Mouse (Mus musculus) forebrain, embryonic 10.5 days (tissue): Measurements from ENCODE around the gene Adamts15. TPM values are rescaled to one million over a fixed set of nuclear protein-coding genes. Genes with fewer than 3 reads are reported as not detected.

Source experiments
- DNase-seq: peaks from one replicate; pipeline ENCODE4 v3.0.0-alpha.2; 2017; ENCODE audit warnings: low spot score; ENCODE audit errors: extremely low spot score
- H3K27ac ChIP-seq: fragments of 300-500 bp; sonication (generic); 2 replicates; pipeline ENCODE4 v1.5.1; 2016; ENCODE audit warnings: mild to moderate bottlenecking
- H3K27me3 ChIP-seq: fragments of 300-500 bp; sonication (generic); 2 replicates; pipeline ENCODE4 v1.6.1; 2016; ENCODE audit warnings: mild to moderate bottlenecking; ENCODE audit not compliant: poor library complexity, severe bottlenecking
- H3K36me3 ChIP-seq: fragments of 300-500 bp; sonication (generic); replicated peaks from 2 replicates; pipeline ENCODE4 v1.6.1; 2016; ENCODE audit warnings: mild to moderate bottlenecking, moderate library complexity
- H3K4me1 ChIP-seq: fragments of 300-500 bp; sonication (generic); 2 replicates; pipeline ENCODE4 v1.6.1; 2016
- H3K4me3 ChIP-seq: fragments of 300-500 bp; sonication (generic); 2 replicates; pipeline ENCODE4 v1.5.1; 2016; ENCODE audit warnings: mild to moderate bottlenecking, moderate library complexity
- H3K9me3 ChIP-seq: fragments of 300-500 bp; sonication (generic); 2 replicates; pipeline ENCODE4 v1.6.1; 2016; ENCODE audit warnings: mild to moderate bottlenecking, moderate library complexity
- WGBS: fragments of 180-500 bp; shearing (Covaris S2); methylation state at CpG from one replicate; pipeline ENCODE4 v1.1.7; 2016; 5-methylcytosine and 5-hydroxymethylcytosine counted together
- polyA plus RNA-seq: library from polyadenylated mRNA; unstranded; fragments of >200 nt; fragmentation: Nextera tagmentation; extraction: Ambion mirVana; gene quantifications from 2 replicates; pipeline ENCODE4 v1.2.1, GENCODE M21; 2016

Gene Adamts15
- polyA plus RNA-seq, 1 experiment from 2014 or later = 8.2 TPM

DNA sequence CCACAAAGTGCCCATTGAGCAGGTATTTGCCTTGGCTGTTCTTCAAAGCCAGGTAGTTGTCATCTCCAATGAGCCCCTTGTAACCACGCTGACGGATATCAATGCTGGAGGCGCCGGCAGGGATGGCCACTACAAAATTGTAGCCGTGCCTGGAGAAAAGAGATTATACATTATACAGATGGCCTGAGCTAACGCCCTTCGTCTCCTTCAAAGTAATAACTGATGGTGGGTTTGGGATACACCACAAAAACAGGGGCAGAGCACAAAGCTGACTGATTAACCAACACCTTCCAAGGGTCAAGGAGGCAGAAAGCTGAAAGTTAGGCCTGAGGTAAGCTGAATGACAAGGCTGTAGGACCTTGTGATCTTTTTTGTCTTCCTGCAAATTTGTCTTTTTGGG lies 19.6 kb downstream of the Adamts15 start:
- Histone ChIP-seq H3K4me3 (no peak overlapping the region), H3K4me1 (peaks cover 1% of the 10 kb centered on the region; the same call in 1 of the 2 replicates), H3K36me3 (peaks cover 38% of the 10 kb centered on the region), H3K9me3 (no peaks in the 10 kb centered on the region; the same call in 1 of the 2 replicates), H3K27ac (no peak overlapping the region), H3K27me3 (no peaks in the 10 kb centered on the region)
- DNase-seq = no peak
- 93% methylated on average over 7 of the region's 7 CpGs for WGBS

DNA sequence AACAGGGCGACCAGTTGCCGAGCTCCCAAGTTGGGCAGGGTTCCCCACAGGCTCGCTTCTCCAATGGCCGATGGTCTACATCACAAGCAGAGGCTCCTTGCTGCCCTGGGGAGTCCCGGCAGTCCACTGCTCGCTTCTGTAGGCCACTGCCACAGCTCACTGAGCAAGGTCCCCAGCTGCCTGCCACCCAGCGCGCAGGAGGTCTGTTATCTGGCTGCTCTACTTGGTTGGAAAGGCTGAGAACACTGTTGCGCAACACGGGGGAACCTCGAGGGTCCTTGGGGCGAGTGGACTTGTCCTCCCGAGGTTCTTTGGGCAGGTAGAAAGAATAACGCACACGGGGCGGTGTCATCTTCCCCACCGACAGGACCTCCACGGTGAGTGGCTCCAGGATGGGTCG lies 20.1 kb downstream of the Adamts15 start:
- no peak for DNase-seq
- peaks cover 38% of the 10 kb centered on the region for H3K36me3 ChIP-seq
- no peaks in the 10 kb centered on the region for H3K4me1 ChIP-seq
- no peaks in the 10 kb centered on the region for H3K27me3 ChIP-seq
- 93% methylated on average over 19 of the region's 19 CpGs for WGBS
- no peak overlapping the region for H3K27ac ChIP-seq
- H3K4me3 ChIP-seq = no peak overlapping the region
- no peaks in the 10 kb centered on the region; the same call in 1 of the 2 replicates for H3K9me3 ChIP-seq

DNA sequence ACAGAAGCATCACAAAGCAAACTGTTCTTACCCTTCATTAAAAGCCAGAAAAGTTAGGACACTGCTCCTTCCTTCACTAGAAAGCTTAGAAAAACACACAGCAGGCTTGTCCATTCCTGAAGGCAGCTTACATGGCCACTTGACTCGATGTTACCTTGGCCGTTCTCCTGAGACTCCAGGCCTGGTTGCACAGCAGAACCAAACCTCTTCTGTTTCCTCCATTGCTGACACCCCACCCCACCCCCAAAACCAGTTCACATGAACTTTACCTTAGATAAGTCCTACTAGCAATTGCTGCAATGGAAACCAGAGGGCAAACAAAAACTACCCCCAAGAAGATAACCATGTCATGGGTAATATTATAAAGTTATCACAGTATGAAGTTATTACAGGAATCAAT lies 25.1 kb downstream of the Adamts15 start:
- WGBS = 92% methylated on average over 2 of the region's 2 CpGs
- H3K36me3 ChIP-seq = peaks cover 18% of the 10 kb centered on the region

DNA sequence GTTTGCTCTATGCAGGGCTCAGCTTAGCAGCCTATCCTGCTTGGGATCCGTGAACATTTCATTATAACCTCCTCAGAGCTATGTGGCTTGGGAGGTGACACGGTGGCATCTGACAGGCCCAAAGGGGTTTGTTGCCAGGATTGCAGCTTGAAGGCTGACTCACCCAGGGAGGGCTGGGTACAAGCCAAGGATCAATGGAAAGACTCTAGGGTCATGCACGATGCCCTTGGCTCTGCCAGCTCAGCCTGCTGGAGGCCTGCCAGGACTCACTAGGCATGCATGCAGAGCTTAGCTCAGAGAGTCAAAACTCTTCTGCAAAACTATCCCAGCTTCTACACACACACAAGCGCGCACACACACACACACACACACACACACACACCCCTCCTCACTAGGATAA lies 25.5 kb downstream of the Adamts15 start:
- Histone ChIP-seq H3K27me3 (no peaks in the 10 kb centered on the region), H3K27ac (no peak overlapping the region), H3K4me3 (no peak overlapping the region), H3K36me3 (peaks cover 14% of the 10 kb centered on the region), H3K9me3 (no peaks in the 10 kb centered on the region; the same call in 1 of the 2 replicates), H3K4me1 (no peaks in the 10 kb centered on the region)
- no peak for DNase-seq
- 84% methylated on average over 5 of the region's 5 CpGs for WGBS

More for the DNA sequence above, 25.1 kb downstream of the Adamts15 start:
- Histone ChIP-seq H3K9me3 (no peaks in the 10 kb centered on the region; the same call in 1 of the 2 replicates), H3K27me3 (no peaks in the 10 kb centered on the region), H3K4me1 (no peaks in the 10 kb centered on the region), H3K27ac (no peak overlapping the region), H3K4me3 (no peak overlapping the region)
- DNase-seq = no peak

DNA sequence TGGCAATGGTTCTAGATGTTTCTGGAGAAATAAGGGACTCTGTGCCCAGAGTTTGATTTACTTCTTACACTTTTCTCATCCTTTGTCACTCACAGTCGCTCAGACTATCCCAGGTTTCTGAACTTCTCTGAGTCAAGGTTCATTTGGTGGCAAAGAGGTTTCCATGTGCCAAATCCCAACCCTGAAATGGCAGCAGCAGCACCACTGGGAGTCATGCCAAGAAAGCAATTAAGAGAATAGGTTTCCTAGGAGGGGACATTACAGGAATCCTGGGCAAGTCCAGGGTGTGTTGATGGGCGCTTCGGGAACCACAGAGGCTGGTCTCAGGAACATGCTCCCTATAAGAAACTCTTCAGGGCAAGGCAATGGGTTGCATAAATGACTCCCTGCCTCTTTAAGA lies 26.6 kb downstream of the Adamts15 start:
- no peak for DNase-seq
- Histone ChIP-seq H3K27ac (no peak overlapping the region), H3K9me3 (no peaks in the 10 kb centered on the region), H3K4me3 (no peak overlapping the region), H3K27me3 (no peaks in the 10 kb centered on the region), H3K4me1 (no peaks in the 10 kb centered on the region), H3K36me3 (peaks cover 2% of the 10 kb centered on the region)
- 94% methylated on average over 3 of the region's 3 CpGs for WGBS

DNA sequence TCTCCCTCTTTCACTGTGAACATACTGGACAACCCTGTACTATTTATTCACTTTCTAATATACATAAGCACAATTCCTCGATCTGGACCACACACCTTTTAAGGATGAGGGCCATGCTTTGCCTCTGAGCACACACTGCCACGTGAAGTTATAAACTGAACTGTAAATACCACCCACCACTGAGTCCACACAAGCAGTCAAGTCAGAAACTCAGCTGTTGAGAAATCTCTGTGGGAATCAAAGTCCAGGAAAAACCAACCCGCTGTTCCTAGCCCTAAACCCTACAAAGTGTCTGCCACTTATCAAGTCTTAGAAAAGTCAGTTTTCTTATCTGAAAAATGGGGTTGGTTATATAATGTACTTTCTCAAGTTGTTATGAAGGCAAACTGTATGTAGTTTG lies 36.0 kb downstream of the Adamts15 start:
- no peak overlapping the region for H3K27ac ChIP-seq
- H3K27me3 ChIP-seq = no peaks in the 10 kb centered on the region
- no peak overlapping the region for H3K4me3 ChIP-seq
- WGBS = 89% methylated on average over 3 of the region's 3 CpGs
- H3K4me1 ChIP-seq = no peaks in the 10 kb centered on the region
- DNase-seq = no peak
- no peaks in the 10 kb centered on the region for H3K9me3 ChIP-seq
- H3K36me3 ChIP-seq = no peaks in the 10 kb centered on the region

DNA sequence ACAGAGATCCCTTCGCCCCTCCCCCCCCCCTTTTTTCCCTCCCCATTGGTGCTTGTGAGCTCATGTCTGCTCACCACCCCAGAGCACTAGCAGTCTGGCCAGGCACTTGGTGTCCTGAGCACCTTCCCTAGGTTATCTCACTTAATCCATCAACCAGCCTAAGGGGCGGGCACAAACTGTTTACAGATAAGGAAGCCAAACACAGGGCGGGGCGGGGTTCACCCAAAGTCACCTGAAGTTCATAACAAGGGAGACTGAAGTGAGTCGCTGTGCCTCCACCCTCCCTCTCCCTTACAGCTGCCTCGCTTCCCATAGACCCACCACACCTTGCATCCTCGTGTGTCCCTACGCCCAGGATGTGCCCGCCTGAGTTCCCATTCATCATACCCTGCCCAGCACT lies 41.7 kb downstream of the Adamts15 start:
- Histone ChIP-seq H3K27me3 (no peaks in the 10 kb centered on the region), H3K9me3 (no peaks in the 10 kb centered on the region), H3K27ac (no peak overlapping the region), H3K36me3 (no peaks in the 10 kb centered on the region), H3K4me3 (no peak overlapping the region), H3K4me1 (no peaks in the 10 kb centered on the region)
- DNase-seq = no peak
- WGBS = 87% methylated on average over 9 of the region's 9 CpGs

DNA sequence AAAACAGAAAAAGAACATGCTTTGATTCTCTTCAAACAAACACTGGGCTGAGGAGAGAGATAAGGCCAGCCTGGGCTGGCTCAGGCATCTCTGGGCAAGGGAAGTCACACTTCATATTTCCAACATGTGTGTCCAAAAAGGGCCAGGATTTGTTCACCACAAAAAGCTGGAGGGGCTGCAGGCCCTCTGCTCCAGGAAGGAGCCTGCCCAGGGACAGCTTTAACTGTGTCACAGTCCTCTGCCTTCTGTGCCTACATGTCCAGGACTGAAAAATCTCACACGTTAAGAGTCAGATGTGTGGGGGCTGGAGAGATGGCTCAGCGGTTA lies 42.3 kb downstream of the Adamts15 start:
- no peak for DNase-seq
- Histone ChIP-seq H3K4me3 (no peak overlapping the region), H3K4me1 (no peaks in the 10 kb centered on the region), H3K27ac (no peak overlapping the region), H3K9me3 (no peaks in the 10 kb centered on the region), H3K27me3 (no peaks in the 10 kb centered on the region), H3K36me3 (no peaks in the 10 kb centered on the region)
- WGBS = 84% methylated on average over 2 of the region's 2 CpGs

DNA sequence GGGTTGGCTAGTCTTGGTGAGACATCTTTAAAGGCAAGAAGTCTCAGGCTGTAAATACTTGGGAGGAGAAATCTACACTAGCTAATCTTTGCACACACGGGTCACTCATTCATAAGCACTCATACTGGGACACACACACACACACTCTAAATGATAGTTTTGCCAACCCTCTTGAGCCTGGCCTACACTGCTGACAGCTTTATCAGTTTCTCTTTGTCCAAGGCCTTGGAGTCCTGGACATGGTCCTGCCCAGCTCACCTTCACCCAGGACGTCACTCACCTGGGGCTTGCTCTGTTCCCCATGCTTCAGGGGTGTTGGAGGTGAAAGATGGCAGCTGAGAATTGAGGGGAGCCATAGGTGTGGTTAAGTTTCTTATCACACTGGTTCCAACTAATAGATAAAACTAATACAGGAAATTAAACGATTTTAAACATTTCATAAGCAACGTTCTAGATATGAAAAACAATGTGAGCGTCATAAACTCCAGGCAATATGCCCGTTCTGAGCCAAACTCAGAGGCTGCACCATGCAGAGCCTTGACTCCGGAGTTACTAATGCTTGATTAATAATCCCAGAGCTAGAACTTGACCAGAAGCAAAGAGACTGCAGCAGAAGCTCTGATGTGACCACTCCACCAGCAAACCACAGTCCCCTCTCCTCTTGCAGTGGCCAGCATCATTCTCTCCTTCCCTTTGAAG lies 42.9 kb downstream of the Adamts15 start:
- no peak for DNase-seq
- H3K4me1 ChIP-seq = no peaks in the 10 kb centered on the region
- H3K36me3 ChIP-seq = no peaks in the 10 kb centered on the region
- no peaks in the 10 kb centered on the region for H3K9me3 ChIP-seq
- no peak overlapping the region for H3K27ac ChIP-seq
- H3K27me3 ChIP-seq = no peaks in the 10 kb centered on the region
- WGBS = 92% methylated on average over 7 of the region's 7 CpGs
- H3K4me3 ChIP-seq = no peak overlapping the region

DNA sequence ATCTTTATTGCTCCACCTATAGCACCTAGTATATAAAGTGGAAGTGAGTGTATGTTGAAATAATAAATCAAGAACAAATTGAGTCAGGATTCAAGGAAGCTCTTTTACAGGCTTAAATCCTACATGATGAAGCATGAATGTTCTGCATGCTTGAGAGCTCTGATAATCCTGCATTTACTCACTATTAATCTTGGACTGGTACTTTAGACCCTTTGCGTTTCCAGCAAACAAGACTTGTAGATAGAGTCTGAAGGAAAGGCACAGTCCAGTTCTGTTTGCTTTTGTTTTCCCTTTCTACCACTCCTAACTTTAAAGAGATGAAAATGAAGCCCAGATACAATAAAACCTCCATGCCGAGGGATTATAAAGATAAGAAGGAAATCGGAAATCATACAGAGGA lies 45.7 kb downstream of the Adamts15 start:
- H3K4me1 ChIP-seq = no peaks in the 10 kb centered on the region
- no peak overlapping the region for H3K27ac ChIP-seq
- H3K36me3 ChIP-seq = no peaks in the 10 kb centered on the region
- H3K9me3 ChIP-seq = no peaks in the 10 kb centered on the region
- no peak overlapping the region for H3K4me3 ChIP-seq
- DNase-seq = no peak
- H3K27me3 ChIP-seq = no peaks in the 10 kb centered on the region
- WGBS = 93% methylated on average over 3 of the region's 3 CpGs

DNA sequence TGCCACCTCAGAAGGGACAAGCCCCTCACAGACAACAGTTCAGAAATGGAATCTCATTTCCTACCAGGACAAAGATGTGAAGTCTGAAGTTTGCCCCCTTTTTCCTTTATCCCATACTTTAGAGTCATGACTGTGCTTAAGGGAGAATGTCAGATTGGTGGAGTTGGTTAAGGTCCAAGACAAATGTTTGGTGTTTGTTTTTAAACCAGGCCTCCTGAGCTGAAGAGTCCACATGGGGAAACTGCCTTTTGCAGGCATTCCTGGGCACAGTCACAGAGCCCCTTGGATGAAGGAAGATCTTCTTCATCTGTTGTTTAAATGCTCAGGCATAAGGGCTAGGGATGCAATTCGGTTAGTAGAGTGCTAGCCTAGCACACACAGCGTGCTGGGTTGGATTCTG lies 66.4 kb downstream of the Adamts15 start:
- H3K4me3 ChIP-seq = no peak overlapping the region
- no peaks in the 10 kb centered on the region for H3K4me1 ChIP-seq
- whole genome bisulfite sequencing = 79% methylated on average over 2 of the region's 2 CpGs
- DNase-seq = no peak
- H3K27ac ChIP-seq = no peak overlapping the region
- no peaks in the 10 kb centered on the region for H3K9me3 ChIP-seq
- no peaks in the 10 kb centered on the region for H3K27me3 ChIP-seq
- no peaks in the 10 kb centered on the region for H3K36me3 ChIP-seq

DNA sequence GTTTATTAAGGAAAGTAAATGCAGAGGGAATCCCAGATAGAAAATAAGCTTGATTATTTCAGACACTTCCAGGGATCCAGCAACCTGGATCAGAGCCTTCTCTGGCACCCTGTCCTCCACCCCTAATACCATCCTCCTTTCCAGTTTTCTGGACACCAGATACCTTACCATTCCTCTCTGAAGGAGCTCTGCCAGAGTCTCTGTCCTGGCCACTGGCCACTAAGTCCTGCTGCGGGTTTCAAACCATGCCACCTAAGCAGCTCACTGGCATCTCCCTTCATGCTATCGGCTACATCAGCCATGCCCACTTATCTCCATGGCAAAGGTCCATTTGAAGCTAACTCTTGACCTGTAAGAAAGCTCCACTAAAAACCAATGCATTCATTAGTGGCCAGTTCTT lies 70.4 kb downstream of the Adamts15 start:
- Histone ChIP-seq H3K27me3 (no peaks in the 10 kb centered on the region), H3K36me3 (no peaks in the 10 kb centered on the region), H3K9me3 (no peaks in the 10 kb centered on the region), H3K4me1 (no peaks in the 10 kb centered on the region), H3K27ac (no peak overlapping the region), H3K4me3 (no peak overlapping the region)
- 88% methylated on average over 2 of the region's 2 CpGs for WGBS
- no peak for DNase-seq

DNA sequence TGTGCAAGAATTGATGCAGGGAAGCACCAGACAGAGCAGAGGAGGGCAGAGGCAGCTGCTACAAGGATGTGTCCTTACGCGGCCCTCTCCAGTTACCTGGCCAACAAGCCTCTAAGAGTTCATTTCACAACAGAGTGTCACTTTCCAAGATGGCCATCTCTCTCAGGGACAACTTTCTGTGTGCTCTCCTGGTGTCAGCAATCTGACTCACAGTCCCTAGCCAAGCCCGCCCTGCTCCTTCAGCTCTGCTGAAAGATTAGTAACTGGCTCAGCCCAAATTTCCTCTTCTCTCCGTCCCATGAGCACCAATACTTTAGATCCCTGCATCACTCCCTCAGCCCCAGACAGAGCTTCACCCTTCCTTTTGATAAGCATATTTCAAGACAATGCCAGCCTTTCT lies 72.3 kb downstream of the Adamts15 start:
- Histone ChIP-seq H3K27me3 (no peaks in the 10 kb centered on the region), H3K4me1 (peaks cover 6% of the 10 kb centered on the region), H3K27ac (no peak overlapping the region), H3K36me3 (no peaks in the 10 kb centered on the region), H3K4me3 (no peak overlapping the region), H3K9me3 (no peaks in the 10 kb centered on the region)
- WGBS = 93% methylated on average over 4 of the region's 4 CpGs
- DNase-seq = no peak

DNA sequence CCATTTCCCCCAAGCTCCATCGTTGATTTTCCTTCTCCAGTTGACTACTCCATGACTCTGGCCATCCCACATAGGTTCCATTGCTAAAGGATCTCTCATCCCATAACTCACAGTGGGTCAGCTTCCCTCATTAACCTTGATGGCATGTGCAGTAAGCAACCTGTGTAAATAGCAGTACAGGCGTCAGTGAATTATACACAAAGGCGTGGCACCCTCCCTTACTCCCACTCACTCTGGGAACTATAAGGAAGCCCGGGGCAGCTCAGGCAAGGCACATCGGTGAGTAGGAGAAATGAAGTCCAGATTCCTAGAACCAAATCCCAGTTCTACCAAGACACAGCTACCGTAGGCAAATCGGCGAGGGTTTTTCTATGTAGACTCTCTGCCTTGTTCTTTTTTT lies 72.8 kb downstream of the Adamts15 start:
- Histone ChIP-seq H3K27ac (no peak overlapping the region), H3K9me3 (no peaks in the 10 kb centered on the region), H3K27me3 (no peaks in the 10 kb centered on the region), H3K4me3 (no peak overlapping the region), H3K4me1 (peaks cover 6% of the 10 kb centered on the region), H3K36me3 (no peaks in the 10 kb centered on the region)
- WGBS = 90% methylated on average over 8 of the region's 8 CpGs
- no peak for DNase-seq
